Mouse (Mus musculus) stomach, embryonic 14.5 days (tissue): ENCODE measurements at regions not wholly inside any gene's neighbourhood (a gene's known extent, or its start where the extent isn't known, plus 50 kb on each side); places are given as distances from the start of the nearest gene placed in this dataset.

Source experiments
- ATAC-seq: fragments of 200-750 bp; cut with Nextera tagmentation; 2 replicates; pipeline ENCODE4 v1.8.0; 2017; ENCODE audit warnings: low read depth, moderate TSS enrichment; ENCODE audit not compliant: insufficient number of reproducible peaks, insufficient read depth, low FRiP score
- H3K27ac ChIP-seq: fragments of 300-500 bp; sonication (generic); 2 replicates; pipeline ENCODE4 v1.5.1; 2014; ENCODE audit warnings: mild to moderate bottlenecking, low read length, moderate library complexity, mixed read lengths
- H3K27me3 ChIP-seq: fragments of 300-500 bp; sonication (generic); 2 replicates; pipeline ENCODE4 v1.6.1; 2014; ENCODE audit warnings: low read length, control low read depth, mixed read lengths; ENCODE audit not compliant: control insufficient read depth, insufficient read depth
- H3K36me3 ChIP-seq: fragments of 300-500 bp; sonication (generic); 2 replicates; pipeline ENCODE4 v1.6.1; 2014; ENCODE audit warnings: mild to moderate bottlenecking, control low read depth, low read length, moderate library complexity, mixed read lengths; ENCODE audit not compliant: control insufficient read depth, insufficient read depth
- H3K4me1 ChIP-seq: fragments of 300-500 bp; sonication (generic); 2 replicates; pipeline ENCODE4 v1.6.1; 2014; ENCODE audit warnings: low read length, control low read depth, mixed read lengths; ENCODE audit not compliant: control insufficient read depth, insufficient read depth
- H3K4me2 ChIP-seq: fragments of 300-500 bp; sonication (generic); replicated peaks from 2 replicates; pipeline ENCODE4 v1.6.1; 2014; ENCODE audit warnings: low read depth, low read length, control low read depth
- H3K4me3 ChIP-seq: fragments of 300-500 bp; sonication (generic); 2 replicates; pipeline ENCODE4 v1.5.1; 2014; ENCODE audit warnings: low read depth, low read length, control low read depth
- H3K9ac ChIP-seq: fragments of 300-500 bp; sonication (generic); replicated peaks from 2 replicates; pipeline ENCODE4 v1.6.1; 2014; ENCODE audit warnings: low read depth, mild to moderate bottlenecking, control low read depth, low read length, moderate library complexity, mixed read lengths
- H3K9me3 ChIP-seq: fragments of 300-500 bp; sonication (generic); 2 replicates; pipeline ENCODE4 v1.6.1; 2016; ENCODE audit warnings: low read depth, low read length, control low read depth; ENCODE audit not compliant: control insufficient read depth
- WGBS: fragments of 180-500 bp; shearing (Covaris S2); extraction: QIAGEN DNeasy Blood & Tissue Kit; methylation state at CpG from one replicate; pipeline ENCODE4 v1.1.7; 2014; 5-methylcytosine and 5-hydroxymethylcytosine counted together

DNA sequence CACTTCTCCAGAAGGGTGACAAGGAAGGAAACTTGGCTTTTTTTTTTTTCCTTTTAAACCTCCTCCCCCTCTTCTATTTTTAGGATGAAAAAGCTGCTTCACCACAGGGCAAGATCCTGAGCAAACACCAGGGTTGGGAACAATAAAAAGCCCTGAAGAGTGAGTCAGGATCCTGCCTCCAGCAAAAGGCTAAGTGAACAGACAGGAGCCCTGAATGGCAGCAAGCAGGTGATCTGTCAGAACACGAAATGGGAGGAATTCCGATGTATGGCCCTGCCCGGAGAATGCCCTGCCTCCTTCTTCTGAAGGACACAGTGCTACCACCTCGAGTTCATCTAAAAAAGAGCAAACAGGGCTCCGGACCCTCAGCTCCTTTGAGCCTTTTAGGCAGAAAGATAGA lies 164.3 kb downstream of the Bmp2 start:
- Histone ChIP-seq H3K9me3 (no peaks in the 10 kb centered on the region), H3K4me2 (no peak overlapping the region), H3K27ac (no peak overlapping the region), H3K4me3 (no peak overlapping the region), H3K4me1 (no peaks in the 10 kb centered on the region), H3K9ac (no peak overlapping the region), H3K27me3 (no peaks in the 10 kb centered on the region), H3K36me3 (no peaks in the 10 kb centered on the region)
- 39% methylated on average over 5 of the region's 5 CpGs for WGBS
- ATAC-seq: peak; percentile 63; the same call in 1 of the 2 replicates

DNA sequence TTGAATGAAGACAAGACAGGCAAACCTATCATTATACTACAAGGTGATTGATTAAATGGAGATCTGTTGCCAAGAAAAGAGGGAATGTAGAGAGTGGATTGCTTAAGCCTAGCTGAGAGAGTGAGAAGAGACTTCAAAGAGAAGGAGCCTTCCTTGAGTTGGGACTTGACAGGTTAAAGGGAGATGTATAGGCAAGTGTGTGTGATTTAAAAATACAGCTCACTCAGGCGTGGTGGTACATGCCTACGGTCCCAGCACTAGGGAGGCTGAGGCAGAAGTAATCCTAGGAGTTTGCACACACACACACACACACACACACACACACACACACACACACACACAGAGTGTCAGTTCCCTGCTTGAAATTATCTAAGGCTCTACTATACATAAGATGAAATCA lies 165.1 kb downstream of the Bmp2 start:
- no peak overlapping the region for H3K4me3 ChIP-seq
- H3K27me3 ChIP-seq: no peaks in the 10 kb centered on the region
- no peak overlapping the region for H3K9ac ChIP-seq
- H3K36me3 ChIP-seq: no peaks in the 10 kb centered on the region
- ATAC-seq: no peak
- no peak overlapping the region for H3K27ac ChIP-seq
- 63% methylated on average over 2 of the region's 2 CpGs for WGBS
- H3K4me2 ChIP-seq: no peak overlapping the region
- no peaks in the 10 kb centered on the region for H3K9me3 ChIP-seq
- no peaks in the 10 kb centered on the region for H3K4me1 ChIP-seq

GRCm38 (mm10) chr2:133724310-133724709 lies 172.4 kb downstream of the Bmp2 start:
- no peaks in the 10 kb centered on the region for H3K9me3 ChIP-seq
- H3K4me3 ChIP-seq: no peak overlapping the region
- ATAC-seq: no peak
- H3K36me3 ChIP-seq: no peaks in the 10 kb centered on the region
- H3K4me1 ChIP-seq: no peaks in the 10 kb centered on the region
- no peaks in the 10 kb centered on the region; the same call in 1 of the 2 replicates for H3K27me3 ChIP-seq
- no peak overlapping the region for H3K27ac ChIP-seq
- H3K4me2 ChIP-seq: no peak overlapping the region
- no peak overlapping the region for H3K9ac ChIP-seq
- WGBS: 77% methylated on average over 7 of the region's 7 CpGs

GRCm38 (mm10) chr2:133724757-133725156 lies 172.8 kb downstream of the Bmp2 start:
- 56% methylated on average over 6 of the region's 6 CpGs for WGBS
- no peak overlapping the region for H3K4me2 ChIP-seq
- H3K27me3 ChIP-seq: no peaks in the 10 kb centered on the region; the same call in 1 of the 2 replicates
- H3K4me3 ChIP-seq: no peak overlapping the region
- 0 out of 2 replicates have a peak, but pooled peaks have one; percentile 14 for ATAC-seq
- H3K9ac ChIP-seq: no peak overlapping the region
- H3K4me1 ChIP-seq: no peaks in the 10 kb centered on the region
- H3K36me3 ChIP-seq: no peaks in the 10 kb centered on the region
- no peaks in the 10 kb centered on the region for H3K9me3 ChIP-seq
- no peak overlapping the region for H3K27ac ChIP-seq

- Histone ChIP-seq H3K27me3 (no peaks in the 10 kb centered on the region), H3K9ac (no peak overlapping the region), H3K4me3 (no peak overlapping the region), H3K4me2 (no peak overlapping the region), H3K36me3 (no peaks in the 10 kb centered on the region), H3K9me3 (no peaks in the 10 kb centered on the region), H3K4me1 (no peaks in the 10 kb centered on the region), H3K27ac (no peak overlapping the region)
- WGBS: 34% methylated on average over 9 of the region's 9 CpGs
- ATAC-seq: no peak
Observed at GRCm38 (mm10) chr2:133734469-133735225, 182.7 kb downstream of the Bmp2 start.

GRCm38 (mm10) chr2:133738839-133739430 lies 187.0 kb downstream of the Bmp2 start:
- H3K4me3 ChIP-seq: no peak overlapping the region
- H3K9me3 ChIP-seq: no peaks in the 10 kb centered on the region
- ATAC-seq: no peak
- no peaks in the 10 kb centered on the region for H3K36me3 ChIP-seq
- H3K9ac ChIP-seq: no peak overlapping the region
- no peak overlapping the region for H3K4me2 ChIP-seq
- no peak overlapping the region for H3K27ac ChIP-seq
- 49% methylated on average over 10 of the region's 10 CpGs for WGBS
- no peaks in the 10 kb centered on the region for H3K4me1 ChIP-seq
- H3K27me3 ChIP-seq: no peaks in the 10 kb centered on the region

GRCm38 (mm10) chr2:133748493-133748892 lies 196.5 kb downstream of the Bmp2 start:
- Histone ChIP-seq H3K4me3 (no peak overlapping the region), H3K27me3 (no peaks in the 10 kb centered on the region), H3K4me1 (no peaks in the 10 kb centered on the region), H3K4me2 (no peak overlapping the region), H3K9ac (no peak overlapping the region), H3K9me3 (no peaks in the 10 kb centered on the region), H3K27ac (no peak overlapping the region), H3K36me3 (no peaks in the 10 kb centered on the region)
- no peak for ATAC-seq
- WGBS: 44% methylated on average over 4 of the region's 4 CpGs

DNA sequence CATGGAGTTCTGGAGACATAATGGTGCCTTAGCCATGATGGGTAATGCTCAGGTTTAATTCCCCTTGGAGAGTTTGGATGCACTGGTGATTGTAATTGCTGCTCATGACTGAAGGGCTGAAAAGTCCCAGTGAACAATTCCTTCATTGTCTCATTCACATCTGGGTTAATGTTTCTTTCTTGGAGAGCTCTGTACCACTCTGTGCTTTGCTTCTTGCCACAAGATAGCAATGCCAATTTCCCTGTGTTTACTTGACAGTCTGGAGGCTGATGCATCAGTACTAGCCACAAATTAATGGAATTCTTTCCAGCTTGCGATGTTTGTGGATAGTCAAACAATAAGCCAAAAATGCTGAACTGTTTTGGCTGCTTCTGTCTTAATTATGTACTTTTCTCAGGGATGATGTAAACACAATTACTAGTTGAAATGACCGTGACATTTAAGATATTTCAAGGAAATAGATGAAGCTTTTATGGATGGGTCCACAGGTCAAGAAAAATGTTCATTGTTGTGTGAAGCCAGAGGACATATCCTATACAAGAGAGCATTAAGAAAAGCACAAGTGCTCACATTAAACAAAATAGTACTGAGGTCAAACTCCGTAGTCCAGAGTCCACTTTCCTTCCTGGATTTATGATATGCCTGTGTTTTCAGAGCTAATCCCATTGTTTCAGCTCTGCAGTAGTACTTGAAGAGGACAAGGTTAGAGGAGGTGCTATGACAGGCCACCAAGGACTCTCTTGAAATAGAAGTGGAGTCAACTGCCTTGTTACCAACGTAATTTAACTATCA lies 198.1 kb downstream of the Bmp2 start:
- Histone ChIP-seq H3K27me3 (no peaks in the 10 kb centered on the region), H3K27ac (no peak overlapping the region), H3K4me1 (no peaks in the 10 kb centered on the region), H3K9me3 (no peaks in the 10 kb centered on the region), H3K9ac (no peak overlapping the region), H3K4me2 (no peak overlapping the region), H3K36me3 (no peaks in the 10 kb centered on the region), H3K4me3 (no peak overlapping the region)
- WGBS: 60% methylated on average over 4 of the region's 4 CpGs
- ATAC-seq: no peak
